Mouse (Mus musculus) megakaryocyte, embryonic 14.5 days (primary cell): ENCODE data around the gene Nrn1.

Source experiments
- FLI1 ChIP-seq: IDR thresholded peaks from 2 replicates; pipeline ENCODE4 v1.6.1; 2012; ENCODE audit warnings: low read length, inconsistent platforms, mixed read lengths
- GATA1 ChIP-seq: IDR thresholded peaks from 3 replicates; pipeline ENCODE4 v1.6.1; 2012; ENCODE audit warnings: mixed read lengths, low read length, inconsistent platforms, borderline replicate concordance

GRCm38 (mm10) chr13:36731931-36732461 lies 2.9 kb downstream of the Nrn1 start:
- TF ChIP-seq GATA1 (no peak), FLI1 (no peak)
